Mouse (Mus musculus) testis, adult 2 months (tissue): Measurements from ENCODE around the gene Surf6. TPM values are rescaled to one million over a fixed set of nuclear protein-coding genes. Genes with fewer than 3 reads are reported as not detected.

Experiments used
- H3K27ac ChIP-seq: fragments of 200-500 bp; 2 replicates; pipeline ENCODE4 v1.5.1; 2012; ENCODE audit warnings: low read depth, low read length; ENCODE audit not compliant: control insufficient read depth, insufficient read depth
- H3K27me3 ChIP-seq: fragments of 200-500 bp; 2 replicates; pipeline ENCODE4 v1.6.1; 2012; ENCODE audit warnings: mild to moderate bottlenecking, low read length, moderate library complexity; ENCODE audit not compliant: control insufficient read depth, insufficient read depth
- H3K36me3 ChIP-seq: fragments of 200-500 bp; 2 replicates; pipeline ENCODE4 v1.6.1; 2012; ENCODE audit warnings: mild to moderate bottlenecking, low read length; ENCODE audit not compliant: control insufficient read depth, insufficient read depth
- H3K4me1 ChIP-seq: fragments of 200-500 bp; 2 replicates; pipeline ENCODE4 v1.6.1; 2012; ENCODE audit warnings: low read length; ENCODE audit not compliant: control insufficient read depth, insufficient read depth
- H3K4me3 ChIP-seq: fragments of 200-500 bp; 2 replicates; pipeline ENCODE4 v1.5.1; 2012; ENCODE audit warnings: low read depth, mild to moderate bottlenecking, low read length, moderate library complexity, mixed read lengths; ENCODE audit not compliant: control insufficient read depth
- CTCF ChIP-seq: fragments of 200-500 bp; IDR thresholded peaks from 2 replicates; pipeline ENCODE4 v1.5.1; 2012; ENCODE audit warnings: low read depth, mild to moderate bottlenecking, inconsistent platforms, low read length, moderate library complexity; ENCODE audit not compliant: control insufficient read depth, insufficient read depth, insufficient replicate concordance
- POLR2A ChIP-seq: fragments of 200-500 bp; IDR thresholded peaks from 2 replicates; pipeline ENCODE4 v1.6.1; 2012; ENCODE audit warnings: low read depth, mild to moderate bottlenecking, inconsistent platforms, low read length, moderate library complexity; ENCODE audit not compliant: control insufficient read depth
- polyA plus RNA-seq: library from polyadenylated mRNA; depleted of rRNA; stranded (reverse); fragments of >200 nt; gene quantifications from 2 replicates; pipeline ENCODE4 v1.2.3, GENCODE M21; 2012

Surf6 gene
- polyA plus RNA-seq, 1 experiment = 5.8 TPM

GRCm38 (mm10) chr2:26910994-26911765 is 8.5 kb upstream of the Surf6 start:
- TF ChIP-seq POLR2A = no peak
- no peak for TF ChIP-seq CTCF
- H3K36me3 ChIP-seq = no peaks in the 10 kb centered on the region

GRCm38 (mm10) chr2:26910124-26910993 is 7.7 kb upstream of the Surf6 start, which contains the start of the genes Med22 and Rpl7a:
Gene Med22 (minus strand): TSS chr2:26910677.
Gene Rpl7a (plus strand): TSS chr2:26910764.
- Histone ChIP-seq H3K4me3 (peak within 1 kb of the TSS; percentile 91), H3K27me3 (no peaks in the 10 kb centered on the region), H3K36me3 (no peaks in the 10 kb centered on the region), H3K4me1 (peaks cover 7% of the 10 kb centered on the region), H3K27ac (peak within 1 kb of the TSS; percentile 87)
- peak; percentile 85 for TF ChIP-seq POLR2A
- no peak for TF ChIP-seq CTCF

More at GRCm38 (mm10) chr2:26910994-26911765, 8.5 kb upstream of the Surf6 start:
- Histone ChIP-seq H3K27me3 (no peaks in the 10 kb centered on the region), H3K27ac (peak overlapping the region; percentile 87), H3K4me3 (peak overlapping the region; percentile 91), H3K4me1 (peaks cover 9% of the 10 kb centered on the region)

GRCm38 (mm10) chr2:26909387-26909784 is 6.7 kb upstream of the Surf6 start:
- H3K27ac ChIP-seq = no peak overlapping the region; the same call in 1 of the 2 replicates
- no peak overlapping the region; the same call in 1 of the 2 replicates for H3K4me3 ChIP-seq
- TF ChIP-seq CTCF (no peak), POLR2A (no peak)
- H3K27me3 ChIP-seq = no peaks in the 10 kb centered on the region
- peaks cover 4% of the 10 kb centered on the region for H3K4me1 ChIP-seq
- no peaks in the 10 kb centered on the region for H3K36me3 ChIP-seq

GRCm38 (mm10) chr2:26908710-26909386 is 6.2 kb upstream of the Surf6 start:
- H3K27me3 ChIP-seq = no peaks in the 10 kb centered on the region
- peaks cover 4% of the 10 kb centered on the region for H3K4me1 ChIP-seq
- no peaks in the 10 kb centered on the region for H3K36me3 ChIP-seq
- no peak overlapping the region for H3K27ac ChIP-seq
- no peak overlapping the region for H3K4me3 ChIP-seq
- no peak for TF ChIP-seq POLR2A
- no peak for TF ChIP-seq CTCF

GRCm38 (mm10) chr2:26907109-26907508 is 4.4 kb upstream of the Surf6 start:
- no peak overlapping the region for H3K4me3 ChIP-seq
- no peaks in the 10 kb centered on the region for H3K27me3 ChIP-seq
- H3K36me3 ChIP-seq = no peaks in the 10 kb centered on the region
- TF ChIP-seq POLR2A (no peak), CTCF (peak; percentile 56; the same call in 1 of the 2 replicates)
- H3K4me1 ChIP-seq = peaks cover 5% of the 10 kb centered on the region
- H3K27ac ChIP-seq = no peak overlapping the region

- TF ChIP-seq POLR2A (no peak), CTCF (no peak)
- H3K27ac ChIP-seq = no peak overlapping the region
- no peaks in the 10 kb centered on the region for H3K27me3 ChIP-seq
- no peak overlapping the region for H3K4me3 ChIP-seq
- no peaks in the 10 kb centered on the region for H3K36me3 ChIP-seq
- H3K4me1 ChIP-seq = peaks cover 7% of the 10 kb centered on the region
Observed at GRCm38 (mm10) chr2:26906431-26906830, 3.8 kb upstream of the Surf6 start.
